Mouse (Mus musculus): Measurements from ENCODE around the gene Ranbp17. TPM values are rescaled to one million over a fixed set of nuclear protein-coding genes. Genes with fewer than 3 reads are reported as not detected.

Gene Ranbp17
- polyA plus RNA-seq, 1 experiment from 2014 or later: 6.8 TPM

GRCm38 (mm10) chr11:33319006-33319611, 194.4 kb downstream of the Ranbp17 start:
- H3K27me3 ChIP-seq (replicated peaks; ENCODE audit: control insufficient read depth, insufficient read depth, low read length): no peaks in the 10 kb centered on the region
- no peak for ATAC-seq (replicated peaks; ENCODE audit: low FRiP score, low TSS enrichment, low read depth)
- whole genome bisulfite sequencing: 72% methylated on average over 7 of the region's 7 CpGs

GRCm38 (mm10) chr11:33309566-33309965, 204.0 kb downstream of the Ranbp17 start:
- ATAC-seq (replicated peaks; ENCODE audit: low FRiP score, low TSS enrichment, low read depth) (no peak), DNase-seq (ENCODE audit: low spot score) (no peak)

More at GRCm38 (mm10) chr11:33319006-33319611, 194.4 kb downstream of the Ranbp17 start:
- no peaks in the 10 kb centered on the region for H3K9me3 ChIP-seq (ENCODE audit: control insufficient read depth, low read length)
- H3K4me3 ChIP-seq (ENCODE audit: low read depth, low read length): no peak overlapping the region
- no peak overlapping the region for H3K9ac ChIP-seq (ENCODE audit: low read length)
- no peaks in the 10 kb centered on the region for H3K4me1 ChIP-seq (replicated peaks; ENCODE audit: control insufficient read depth, insufficient read depth, low read length)
- no peaks in the 10 kb centered on the region for H3K36me3 ChIP-seq (ENCODE audit: control insufficient read depth, insufficient read depth, low read length)
- no peak for DNase-seq (ENCODE audit: low spot score)
- no peak overlapping the region for H3K27ac ChIP-seq (ENCODE audit: low read depth)
- H3K4me2 ChIP-seq (ENCODE audit: low read length): no peak overlapping the region

GRCm38 (mm10) chr11:33300859-33301258, 212.7 kb downstream of the Ranbp17 start:
- DNase-seq (ENCODE audit: low spot score) (no peak), ATAC-seq (replicated peaks; ENCODE audit: low FRiP score, low TSS enrichment, low read depth) (no peak)
- WGBS: 60% methylated on average over 8 of the region's 8 CpGs
- Histone ChIP-seq H3K27ac (ENCODE audit: low read depth) (no peak overlapping the region), H3K9me3 (ENCODE audit: control insufficient read depth, low read length) (no peaks in the 10 kb centered on the region), H3K4me3 (ENCODE audit: low read depth, low read length) (no peak overlapping the region), H3K36me3 (ENCODE audit: control insufficient read depth, insufficient read depth, low read length) (no peaks in the 10 kb centered on the region), H3K27me3 (replicated peaks; ENCODE audit: control insufficient read depth, insufficient read depth, low read length) (no peaks in the 10 kb centered on the region), H3K4me2 (ENCODE audit: low read length) (no peak overlapping the region), H3K9ac (ENCODE audit: low read length) (no peak overlapping the region), H3K4me1 (replicated peaks; ENCODE audit: control insufficient read depth, insufficient read depth, low read length) (no peaks in the 10 kb centered on the region)

More at GRCm38 (mm10) chr11:33309566-33309965, 204.0 kb downstream of the Ranbp17 start:
- Histone ChIP-seq H3K36me3 (ENCODE audit: control insufficient read depth, insufficient read depth, low read length) (no peaks in the 10 kb centered on the region), H3K4me3 (ENCODE audit: low read depth, low read length) (no peak overlapping the region), H3K4me2 (ENCODE audit: low read length) (no peak overlapping the region), H3K27ac (ENCODE audit: low read depth) (no peak overlapping the region), H3K9ac (ENCODE audit: low read length) (no peak overlapping the region), H3K27me3 (replicated peaks; ENCODE audit: control insufficient read depth, insufficient read depth, low read length) (no peaks in the 10 kb centered on the region), H3K4me1 (replicated peaks; ENCODE audit: control insufficient read depth, insufficient read depth, low read length) (no peaks in the 10 kb centered on the region), H3K9me3 (ENCODE audit: control insufficient read depth, low read length) (no peaks in the 10 kb centered on the region)
- 50% methylated on average over 4 of the region's 4 CpGs for WGBS

- DNase-seq (ENCODE audit: low spot score) (no peak), ATAC-seq (replicated peaks; ENCODE audit: low FRiP score, low TSS enrichment, low read depth) (no peak)
- Histone ChIP-seq H3K27me3 (replicated peaks; ENCODE audit: control insufficient read depth, insufficient read depth, low read length) (no peaks in the 10 kb centered on the region), H3K4me3 (ENCODE audit: low read depth, low read length) (no peak overlapping the region), H3K4me2 (ENCODE audit: low read length) (no peak overlapping the region), H3K9ac (ENCODE audit: low read length) (no peak overlapping the region), H3K36me3 (ENCODE audit: control insufficient read depth, insufficient read depth, low read length) (no peaks in the 10 kb centered on the region), H3K4me1 (replicated peaks; ENCODE audit: control insufficient read depth, insufficient read depth, low read length) (no peaks in the 10 kb centered on the region), H3K27ac (ENCODE audit: low read depth) (no peak overlapping the region), H3K9me3 (ENCODE audit: control insufficient read depth, low read length) (no peaks in the 10 kb centered on the region)
- WGBS: 59% methylated on average over 11 of the region's 11 CpGs
These were observed 214.2 kb downstream of the Ranbp17 start for GRCm38 (mm10) chr11:33299371-33299770.

- DNase-seq (ENCODE audit: low spot score) (no peak), ATAC-seq (replicated peaks; ENCODE audit: low FRiP score, low TSS enrichment, low read depth) (no peak; the same call in 1 of the 2 replicates)
- Histone ChIP-seq H3K9ac (ENCODE audit: low read length) (no peak overlapping the region), H3K27me3 (replicated peaks; ENCODE audit: control insufficient read depth, insufficient read depth, low read length) (no peaks in the 10 kb centered on the region), H3K4me3 (ENCODE audit: low read depth, low read length) (no peak overlapping the region), H3K36me3 (ENCODE audit: control insufficient read depth, insufficient read depth, low read length) (no peaks in the 10 kb centered on the region), H3K4me2 (ENCODE audit: low read length) (no peak overlapping the region), H3K4me1 (replicated peaks; ENCODE audit: control insufficient read depth, insufficient read depth, low read length) (no peaks in the 10 kb centered on the region), H3K27ac (ENCODE audit: low read depth) (no peak overlapping the region), H3K9me3 (ENCODE audit: control insufficient read depth, low read length) (no peaks in the 10 kb centered on the region)
- 67% methylated on average over 8 of the region's 8 CpGs for WGBS
These were observed 216.4 kb downstream of the Ranbp17 start for GRCm38 (mm10) chr11:33297121-33297520.

- H3K9me3 ChIP-seq (ENCODE audit: control insufficient read depth, low read length): no peaks in the 10 kb centered on the region
- WGBS: 34% methylated on average over 3 of the region's 3 CpGs
- H3K4me2 ChIP-seq (ENCODE audit: low read length): no peak overlapping the region
These were observed 218.1 kb downstream of the Ranbp17 start for GRCm38 (mm10) chr11:33295422-33295821.

GRCm38 (mm10) chr11:33294063-33294462, 219.5 kb downstream of the Ranbp17 start:
- no peaks in the 10 kb centered on the region for H3K27me3 ChIP-seq (replicated peaks; ENCODE audit: control insufficient read depth, insufficient read depth, low read length)
- H3K4me3 ChIP-seq (ENCODE audit: low read depth, low read length): no peak overlapping the region
- no peak overlapping the region for H3K27ac ChIP-seq (ENCODE audit: low read depth)
- no peak overlapping the region for H3K9ac ChIP-seq (ENCODE audit: low read length)
- DNase-seq (ENCODE audit: low spot score): no peak
- WGBS: 50% methylated on average over 6 of the region's 6 CpGs
- H3K4me2 ChIP-seq (ENCODE audit: low read length): no peak overlapping the region
- H3K36me3 ChIP-seq (ENCODE audit: control insufficient read depth, insufficient read depth, low read length): no peaks in the 10 kb centered on the region
- H3K9me3 ChIP-seq (ENCODE audit: control insufficient read depth, low read length): no peaks in the 10 kb centered on the region
- H3K4me1 ChIP-seq (replicated peaks; ENCODE audit: control insufficient read depth, insufficient read depth, low read length): no peaks in the 10 kb centered on the region
- no peak for ATAC-seq (replicated peaks; ENCODE audit: low FRiP score, low TSS enrichment, low read depth)

More at GRCm38 (mm10) chr11:33295422-33295821, 218.1 kb downstream of the Ranbp17 start:
- DNase-seq (ENCODE audit: low spot score): no peak
- Histone ChIP-seq H3K4me3 (ENCODE audit: low read depth, low read length) (no peak overlapping the region), H3K27me3 (replicated peaks; ENCODE audit: control insufficient read depth, insufficient read depth, low read length) (no peaks in the 10 kb centered on the region), H3K27ac (ENCODE audit: low read depth) (no peak overlapping the region), H3K4me1 (replicated peaks; ENCODE audit: control insufficient read depth, insufficient read depth, low read length) (no peaks in the 10 kb centered on the region), H3K36me3 (ENCODE audit: control insufficient read depth, insufficient read depth, low read length) (no peaks in the 10 kb centered on the region), H3K9ac (ENCODE audit: low read length) (no peak overlapping the region)
- no peak for ATAC-seq (replicated peaks; ENCODE audit: low FRiP score, low TSS enrichment, low read depth)

GRCm38 (mm10) chr11:33278571-33278970, 235.0 kb downstream of the Ranbp17 start:
- no peaks in the 10 kb centered on the region for H3K36me3 ChIP-seq (ENCODE audit: control insufficient read depth, insufficient read depth, low read length)
- H3K27ac ChIP-seq (ENCODE audit: low read depth): no peak overlapping the region
- 77% methylated on average over 2 of the region's 2 CpGs for WGBS
- no peak overlapping the region for H3K9ac ChIP-seq (ENCODE audit: low read length)
- H3K4me3 ChIP-seq (ENCODE audit: low read depth, low read length): no peak overlapping the region
- H3K9me3 ChIP-seq (ENCODE audit: control insufficient read depth, low read length): no peaks in the 10 kb centered on the region
- H3K4me2 ChIP-seq (ENCODE audit: low read length): no peak overlapping the region
- no peaks in the 10 kb centered on the region for H3K27me3 ChIP-seq (replicated peaks; ENCODE audit: control insufficient read depth, insufficient read depth, low read length)
- H3K4me1 ChIP-seq (replicated peaks; ENCODE audit: control insufficient read depth, insufficient read depth, low read length): no peaks in the 10 kb centered on the region
- no peak for ATAC-seq (replicated peaks; ENCODE audit: low FRiP score, low TSS enrichment, low read depth)
- no peak for DNase-seq (ENCODE audit: low spot score)

- Histone ChIP-seq H3K36me3 (ENCODE audit: control insufficient read depth, insufficient read depth, low read length) (no peaks in the 10 kb centered on the region), H3K27me3 (replicated peaks; ENCODE audit: control insufficient read depth, insufficient read depth, low read length) (no peaks in the 10 kb centered on the region), H3K9me3 (ENCODE audit: control insufficient read depth, low read length) (no peaks in the 10 kb centered on the region), H3K4me3 (ENCODE audit: low read depth, low read length) (no peak within 1 kb of the TSS), H3K4me1 (replicated peaks; ENCODE audit: control insufficient read depth, insufficient read depth, low read length) (no peaks in the 10 kb centered on the region), H3K9ac (ENCODE audit: low read length) (no peak within 1 kb of the TSS), H3K4me2 (ENCODE audit: low read length) (no peak within 1 kb of the TSS), H3K27ac (ENCODE audit: low read depth) (no peak within 1 kb of the TSS)
- 99% methylated on average over 3 of the region's 3 CpGs for WGBS
- DNase-seq (ENCODE audit: low spot score) (no peak), ATAC-seq (replicated peaks; ENCODE audit: low FRiP score, low TSS enrichment, low read depth) (no peak)
These were observed 236.9 kb downstream of the Ranbp17 start, which contains the start of gene Gm12117 for GRCm38 (mm10) chr11:33276637-33277036. Gene Gm12117 (minus strand): TSS chr11:33276737.
